Mouse (Mus musculus) cortical plate, adult 2 months (tissue): ENCODE results near the gene Cacna2d3.

Source experiments
- CTCF ChIP-seq: fragments of 200-500 bp; IDR thresholded peaks from 2 replicates; pipeline ENCODE4 v1.5.1; 2011; ENCODE audit warnings: mild to moderate bottlenecking, control low read depth, low read length; ENCODE audit not compliant: insufficient read depth; ENCODE audit errors: extremely low read depth
- POLR2A ChIP-seq: fragments of 200-500 bp; IDR thresholded peaks from 2 replicates; pipeline ENCODE4 v1.6.1; 2011; ENCODE audit warnings: mild to moderate bottlenecking, low read length, control low read depth; ENCODE audit not compliant: insufficient read depth; ENCODE audit errors: extremely low read depth

DNA sequence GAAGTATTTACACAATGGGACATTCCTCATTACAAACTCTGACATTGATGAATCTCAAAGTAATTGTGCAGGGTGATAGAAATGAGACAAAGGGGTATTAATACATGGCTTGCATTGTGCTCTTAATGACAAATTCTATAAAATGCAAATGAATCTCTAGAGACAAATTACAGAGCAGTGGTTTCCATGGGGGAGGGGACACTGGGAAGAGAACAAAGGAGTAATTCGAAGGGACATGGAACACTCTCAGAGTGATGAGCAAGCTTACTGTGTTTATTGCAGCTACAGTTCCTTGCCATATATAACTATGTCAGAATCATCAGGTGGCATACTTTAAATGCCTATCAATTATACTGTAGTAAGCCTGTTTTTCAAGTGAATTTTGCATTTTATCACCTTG is 806.7 kb downstream of the Cacna2d3 start:
- TF ChIP-seq POLR2A (no peak), CTCF (no peak)
